Mouse (Mus musculus) pancreas, adult 10 weeks (tissue): Measurements from ENCODE around the gene Spef2. TPM values are rescaled to one million over a fixed set of nuclear protein-coding genes. Genes with fewer than 3 reads are reported as not detected.

ENCODE experiments used
- polyA plus RNA-seq: library from polyadenylated mRNA; stranded (reverse); fragments of 350-450 nt; fragmentation: Illumina TruSeq; extraction: RNeasy Lipid Tissue Mini Kit (QIAGEN cat#74804); gene quantifications from one replicate; pipeline ENCODE4 v1.2.3, GENCODE M21; 2015; ENCODE audit warnings: low read depth, low replicate concordance; ENCODE audit not compliant: insufficient read depth

Gene Spef2
- not detected for polyA plus RNA-seq

GRCm38 (mm10) chr15:9748359-9749102 lies at the start of gene Spef2:
Gene Spef2, minus strand, starts transcription at chr15:9748868.

GRCm38 (mm10) chr15:9530076-9530475 lies 218.6 kb downstream of the Spef2 start, which contains the start of gene Il7r:
Gene Il7r, minus strand, starts transcription at chr15:9530176.

Other genes starting within 250 kb of the Spef2 start
- gene Il7r, start 218.7 kb downstream of the Spef2 start, polyA plus RNA-seq, result 0.42 TPM